Mouse (Mus musculus) mature B cell (primary cell): ENCODE results near the gene Amer3.
"Not testable (repeated sequence)": the region's sequence is repeated elsewhere in the genome, so short reads cannot be mapped to it uniquely, and the experiment has no call there.

Experiments
- in situ Hi-C: fragments of 300-500 bp; cut with MboI; formaldehyde crosslinking; loops from 2 replicates; pipeline ENCODE4 v1.14.3; 2019

Gene Amer3

DNA sequence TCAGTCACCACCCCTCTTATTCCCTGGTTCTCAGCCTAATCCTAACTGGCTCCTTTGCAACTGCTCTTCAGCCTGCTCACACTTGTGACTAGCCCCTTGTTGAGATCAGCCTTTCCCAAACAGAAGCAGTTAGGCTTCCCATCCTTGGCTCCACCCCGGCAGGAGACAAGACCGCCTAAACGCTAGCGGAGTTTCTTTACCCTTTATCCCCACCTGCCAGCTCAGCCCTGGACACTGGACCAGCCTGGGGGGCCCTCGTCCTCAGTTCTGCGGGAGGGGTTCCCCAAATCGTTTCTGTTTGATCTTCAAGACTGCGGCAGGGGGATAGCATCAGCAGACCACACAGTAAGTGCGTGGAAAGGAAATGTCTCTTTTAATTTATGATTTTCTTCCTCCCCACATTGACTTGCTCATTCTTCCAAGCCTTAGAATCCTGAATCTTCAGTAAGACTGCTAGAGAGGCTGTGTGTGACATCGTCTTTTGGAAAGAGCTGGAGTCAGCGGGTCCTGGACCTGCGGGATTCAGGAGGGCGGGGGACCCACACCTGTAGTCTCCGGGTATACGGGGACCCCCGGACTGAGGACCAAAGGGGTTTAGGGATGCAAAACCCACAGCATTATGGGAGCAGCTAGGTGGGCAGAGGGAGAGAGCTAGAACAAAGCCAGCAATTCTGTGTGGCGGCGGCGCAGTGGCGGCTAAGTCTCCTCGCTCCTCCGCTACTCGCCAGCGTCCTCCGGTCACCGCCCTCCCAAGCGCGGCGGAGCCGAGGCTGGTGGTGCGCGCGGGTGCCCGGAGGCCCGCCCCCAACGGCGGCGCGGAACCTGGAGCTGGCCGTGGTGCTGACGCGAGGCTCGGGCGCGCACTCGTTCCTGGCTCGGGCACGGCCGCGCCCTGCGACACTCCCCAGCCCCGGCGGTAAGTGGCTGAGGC lies at the start of gene Amer3:
Gene Amer3 (plus strand): TSS at position 807 of the 931 bp plus-strand sequence.
- in situ Hi-C loops, result loop anchor here (25.0 kb wide), 1 partner anchor 367 kb away; no protein-coding TSS in a partner anchor

GRCm38 (mm10) chr1:34534574-34534973 lies 44.9 kb upstream of the Amer3 start:
- in situ Hi-C loops, result not testable (repeated sequence)

- in situ Hi-C loops, result not testable (repeated sequence)
These were observed 44.3 kb upstream of the Amer3 start, which contains the start of gene Cfc1 for GRCm38 (mm10) chr1:34535043-34535698. TSS of gene Cfc1 (plus strand) at chr1:34535648.

DNA sequence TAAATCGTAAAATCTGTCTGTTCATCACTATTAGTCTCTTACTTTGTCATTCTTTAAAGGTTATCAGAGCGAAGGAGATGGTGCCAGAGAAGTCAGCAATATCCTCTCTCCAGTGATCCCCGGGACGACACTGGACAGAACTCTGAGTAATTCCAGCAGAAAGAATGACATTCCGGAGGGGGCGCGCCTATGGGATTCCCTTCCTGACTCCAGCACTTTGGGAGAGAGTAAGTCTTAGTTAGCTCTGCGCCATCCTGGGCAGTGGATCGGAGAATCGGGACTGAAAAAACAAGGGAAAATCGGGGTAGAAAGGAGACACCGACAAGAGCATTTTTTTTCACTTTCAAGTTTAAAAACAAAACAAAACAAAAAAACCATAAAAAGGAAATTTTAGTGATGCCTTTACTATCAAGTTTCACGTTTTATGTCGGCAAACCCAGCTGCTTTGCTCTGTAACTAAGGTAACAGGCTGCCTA lies 43.1 kb upstream of the Amer3 start:
- in situ Hi-C loops, result no loop called here

DNA sequence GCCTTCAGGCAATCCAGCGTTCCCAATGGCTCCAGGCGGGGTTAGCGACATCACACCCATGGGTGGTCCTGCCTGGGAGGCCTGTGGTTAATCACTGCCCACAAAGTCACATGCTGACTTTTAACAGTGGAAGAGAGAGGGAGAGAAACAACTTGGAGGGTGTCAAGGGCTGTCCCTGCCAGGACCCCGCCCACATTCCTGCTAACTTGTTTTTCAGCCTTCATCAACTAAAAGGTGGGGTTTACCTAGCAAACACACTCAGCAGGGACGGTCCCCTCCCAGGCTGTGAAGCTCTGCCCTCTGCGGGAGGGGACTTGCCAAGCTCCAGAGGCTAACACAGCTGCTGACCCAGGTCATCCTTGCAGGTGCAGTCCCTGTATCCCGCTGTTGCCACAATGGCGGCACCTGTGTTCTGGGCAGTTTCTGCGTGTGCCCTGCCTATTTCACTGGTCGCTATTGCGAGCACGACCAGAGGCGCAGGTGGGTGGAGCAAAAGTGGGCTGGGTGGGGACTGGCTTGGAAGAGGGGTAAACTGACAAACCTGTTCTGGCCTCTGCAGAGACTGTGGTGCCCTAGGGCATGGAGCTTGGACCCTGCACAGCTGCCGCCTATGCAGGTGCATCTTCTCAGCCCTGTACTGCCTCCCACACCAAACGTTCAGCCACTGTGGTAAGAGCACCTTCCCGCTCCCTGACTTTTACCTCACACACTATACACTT lies 42.5 kb upstream of the Amer3 start:
- in situ Hi-C loops, result no loop called here

GRCm38 (mm10) chr1:34547074-34547473 lies 32.4 kb upstream of the Amer3 start:
- in situ Hi-C loops, result no loop called here

GRCm38 (mm10) chr1:34553690-34554089 lies 25.8 kb upstream of the Amer3 start:
- in situ Hi-C loops, result no loop called here

DNA sequence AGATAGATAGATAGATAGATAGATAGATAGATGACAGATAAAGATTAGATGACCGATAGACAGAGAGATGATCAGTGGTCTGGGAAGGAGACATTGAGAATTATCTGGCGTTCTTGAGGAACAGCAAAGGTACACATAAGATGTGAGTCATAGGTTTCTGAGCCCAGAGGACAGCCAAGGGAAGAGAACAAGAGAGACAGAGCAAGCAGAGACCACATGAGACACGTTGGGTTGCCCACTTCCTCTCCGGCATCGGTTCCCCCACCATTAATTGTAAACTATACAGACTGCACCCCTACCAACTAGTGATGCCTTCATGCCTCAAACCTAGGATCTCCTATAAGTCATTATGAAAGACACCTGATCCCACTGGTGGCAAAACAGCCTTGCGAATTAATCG lies 25.2 kb upstream of the Amer3 start:
- in situ Hi-C loops, result no loop called here

- in situ Hi-C loops, result no loop called here
These were observed 18.6 kb upstream of the Amer3 start, which contains the start of gene Prss40 for GRCm38 (mm10) chr1:34560843-34561242. TSS of gene Prss40 (minus strand) at chr1:34560943.

GRCm38 (mm10) chr1:34564383-34565045 lies 14.9 kb upstream of the Amer3 start:
- in situ Hi-C loops, result no loop called here

GRCm38 (mm10) chr1:34568120-34568519 lies 11.3 kb upstream of the Amer3 start:
- in situ Hi-C loops, result no loop called here

DNA sequence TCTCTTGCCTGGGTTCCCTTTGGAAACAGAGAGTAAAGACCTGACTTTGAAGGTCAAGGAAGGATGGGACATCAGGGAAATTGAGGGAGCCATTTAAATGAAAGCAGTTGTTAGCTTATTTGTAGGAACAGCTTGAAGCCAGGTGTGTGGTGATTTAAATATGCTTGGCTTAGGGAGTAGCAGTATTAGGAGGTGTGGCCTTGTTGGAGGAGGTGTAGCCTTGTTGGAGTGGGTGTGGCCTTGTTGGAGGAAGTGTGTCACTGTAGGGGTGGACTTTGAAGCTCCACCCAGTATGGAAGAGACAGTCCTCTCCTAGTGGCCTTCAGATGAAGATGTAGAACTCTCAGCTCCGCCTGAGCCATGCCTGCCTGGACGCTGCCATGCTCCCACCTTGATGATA lies 9.6 kb upstream of the Amer3 start:
- in situ Hi-C loops, result no loop called here

DNA sequence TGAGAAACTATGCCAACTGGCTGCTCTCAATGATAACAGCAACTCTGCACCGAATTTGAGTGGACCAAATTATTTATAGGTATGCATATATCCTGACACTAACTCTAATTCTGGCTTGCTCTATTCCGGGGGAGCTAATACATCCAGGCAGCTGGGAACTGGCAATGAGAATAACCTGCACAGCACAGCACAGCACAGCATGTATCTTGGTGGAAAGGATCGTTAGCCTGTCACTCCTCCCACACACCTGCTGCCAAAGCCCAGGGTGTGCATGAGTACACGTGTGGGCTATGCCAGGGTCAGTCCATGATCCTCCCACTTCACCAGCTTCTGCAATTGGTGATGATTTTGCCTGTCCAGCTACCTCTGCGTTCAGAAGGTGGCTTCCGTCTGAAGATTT lies 8.0 kb upstream of the Amer3 start:
- in situ Hi-C loops, result no loop called here

DNA sequence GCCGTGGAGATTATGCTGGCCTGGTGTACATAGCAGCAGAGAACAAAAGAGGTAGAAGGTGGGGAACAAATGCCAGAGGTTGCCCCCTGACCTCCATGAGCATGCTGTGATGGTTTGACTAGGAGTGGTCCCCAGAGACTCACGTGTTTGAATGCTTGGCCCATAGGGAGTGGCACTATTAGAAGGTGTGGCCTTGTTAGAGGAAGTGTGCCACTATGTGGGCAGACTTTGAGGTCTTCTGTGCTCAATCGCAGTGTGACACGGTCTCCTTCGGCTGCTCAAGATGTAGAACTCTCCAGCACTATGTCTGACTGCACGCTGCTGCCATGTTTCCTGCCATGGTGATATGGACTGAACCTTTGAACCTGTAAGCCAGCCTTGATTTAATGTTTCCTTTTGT lies 6.2 kb upstream of the Amer3 start:
- in situ Hi-C loops, result no loop called here

DNA sequence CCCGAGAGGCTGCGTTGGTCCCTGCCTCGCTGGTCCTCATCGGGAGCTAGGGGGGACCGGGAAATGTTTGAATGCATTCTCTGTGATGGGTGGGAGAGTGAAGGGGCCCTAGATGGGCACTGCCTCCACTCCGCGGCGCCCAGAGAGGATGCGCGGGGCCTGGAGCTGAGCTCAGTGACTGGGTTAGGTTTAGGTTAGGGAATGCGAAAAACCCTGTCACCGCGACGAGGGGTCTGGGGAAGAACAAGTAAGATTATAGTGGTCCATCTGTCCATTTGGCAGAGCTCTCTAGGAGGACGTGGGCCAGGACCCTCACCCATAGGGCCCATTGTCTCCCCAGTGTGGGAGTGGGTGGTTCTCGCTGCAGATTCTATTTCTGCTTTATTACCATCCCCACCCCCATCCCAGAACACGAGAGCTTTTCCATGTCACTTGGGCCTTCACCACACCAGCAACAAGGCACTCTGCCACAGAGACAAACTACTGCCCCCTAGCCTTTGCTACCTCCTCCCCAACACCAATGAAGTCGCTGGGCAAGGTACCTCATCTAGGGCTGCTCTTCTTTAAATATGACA lies 412 bp downstream of the Amer3 start:
- in situ Hi-C loops, result loop anchor here (25.0 kb wide), 1 partner anchor 368 kb away; no protein-coding TSS in a partner anchor

DNA sequence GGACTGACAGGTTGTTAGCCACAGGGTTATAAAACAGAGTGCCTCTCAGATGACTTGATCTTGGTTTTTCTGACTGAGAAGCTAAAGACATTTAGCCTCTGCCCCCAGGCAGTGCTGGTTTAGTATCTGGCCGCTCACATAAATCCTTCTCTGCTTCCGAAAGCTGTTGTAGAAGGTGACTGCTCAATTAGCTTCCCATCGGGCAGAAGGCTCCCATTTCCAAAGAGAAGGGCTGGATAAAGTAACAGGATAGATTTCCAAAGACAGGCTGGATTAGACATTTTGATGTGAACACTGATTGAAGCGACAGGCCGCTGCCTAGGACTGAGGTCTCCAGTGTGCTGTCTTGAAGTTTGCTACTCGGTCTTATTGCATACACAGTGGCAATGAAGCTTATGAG lies 2.8 kb downstream of the Amer3 start:
- in situ Hi-C loops, result loop anchor here (25.0 kb wide), 1 partner anchor 370 kb away; no protein-coding TSS in a partner anchor

GRCm38 (mm10) chr1:34583821-34584263 lies 4.4 kb downstream of the Amer3 start:
- in situ Hi-C loops, result loop anchor here (25.0 kb wide), 1 partner anchor 372 kb away; no protein-coding TSS in a partner anchor

DNA sequence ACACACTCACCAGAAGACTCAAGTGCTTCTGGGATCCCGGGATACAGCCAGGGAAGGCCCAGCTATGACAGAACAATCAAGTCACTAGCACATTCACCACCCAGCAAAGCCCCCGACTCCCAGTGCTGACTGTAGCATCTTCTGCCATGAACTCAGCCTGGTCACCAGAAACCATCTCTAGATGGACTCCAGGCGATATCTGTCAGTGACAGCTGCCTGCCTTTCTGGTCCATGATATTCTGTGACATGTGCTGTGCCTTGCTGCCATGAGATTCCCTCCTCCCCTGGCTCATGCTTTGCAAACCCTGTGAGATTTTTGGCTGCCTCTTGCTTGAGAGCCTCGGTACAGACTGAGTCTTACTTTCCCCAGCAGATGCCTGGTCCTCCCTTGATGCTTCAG lies 5.3 kb downstream of the Amer3 start:
- in situ Hi-C loops, result loop anchor here (25.0 kb wide), 1 partner anchor 372 kb away; no protein-coding TSS in a partner anchor

DNA sequence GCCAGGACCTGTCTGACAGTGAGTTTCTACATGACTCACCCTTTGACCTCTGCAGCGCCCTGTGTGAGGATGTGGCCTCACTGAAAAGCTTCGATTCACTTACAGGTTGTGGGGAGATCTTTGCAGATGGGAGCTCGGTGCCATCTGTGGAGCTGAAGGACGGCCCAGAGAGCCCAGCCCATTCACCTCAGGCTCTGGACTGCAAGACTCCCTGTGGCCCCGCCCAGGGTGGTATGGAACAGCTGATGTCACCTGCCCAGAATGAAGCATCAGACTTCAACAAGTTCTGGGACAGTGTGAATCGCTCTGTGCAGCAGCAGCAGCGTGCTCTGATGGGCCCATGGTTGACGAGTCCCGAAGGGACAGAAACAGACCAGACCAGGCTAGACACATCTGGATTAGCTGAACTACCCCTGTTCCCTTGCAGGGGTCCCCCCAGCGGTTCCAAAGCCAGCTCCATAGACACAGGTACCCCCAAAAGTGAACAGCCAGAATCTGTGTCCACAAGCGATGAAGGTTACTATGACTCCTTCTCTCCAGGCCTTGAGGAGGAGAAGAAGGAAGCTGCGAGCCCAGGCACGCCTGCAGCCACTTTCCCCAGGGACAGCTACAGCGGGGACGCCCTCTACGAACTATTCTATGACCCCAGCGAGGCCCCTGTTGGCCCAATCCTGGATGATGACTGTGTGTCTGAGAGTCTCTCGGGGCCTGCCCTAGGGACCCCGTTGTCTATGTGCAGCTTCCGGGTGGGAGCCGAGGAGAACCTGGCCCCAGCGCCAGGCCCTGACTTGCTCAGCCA lies 8.0 kb downstream of the Amer3 start:
- in situ Hi-C loops, result loop anchor here (25.0 kb wide), 1 partner anchor 375 kb away; no protein-coding TSS in a partner anchor

GRCm38 (mm10) chr1:34600000-34600399 lies 20.5 kb downstream of the Amer3 start:
- in situ Hi-C loops, result loop anchor here (25.0 kb wide), 1 partner anchor 388 kb away; no protein-coding TSS in a partner anchor
